Mouse (Mus musculus) CH12.LX (cell line): ENCODE data around the gene Frat2. TPM values are rescaled to one million over a fixed set of nuclear protein-coding genes. Genes with fewer than 3 reads are reported as not detected.

ENCODE experiments used
- DNase-seq: peaks from one replicate; pipeline ENCODE4 v3.0.0-alpha.2; 2013; ENCODE audit errors: extremely low read depth
- H3K27ac ChIP-seq: 2 replicates; pipeline ENCODE4 v1.5.1; 2012; ENCODE audit warnings: low read depth, mild to moderate bottlenecking, control low read depth, moderate library complexity; ENCODE audit not compliant: insufficient read depth
- H3K27me3 ChIP-seq: replicated peaks from 2 replicates; pipeline ENCODE3; 2012; ENCODE audit warnings: inconsistent platforms
- H3K36me3 ChIP-seq, 2 experiments: replicated peaks in 1 of 2; 2 replicates each; pipeline versions ENCODE3 to v1.6.1; 2012; ENCODE audit warnings: inconsistent platforms in 1 of 2, low read length in 1 of 2, mild to moderate bottlenecking in 1 of 2, mixed read lengths in 1 of 2, moderate library complexity in 1 of 2; ENCODE audit not compliant: control insufficient read depth in 1 of 2, insufficient read depth in 1 of 2
- H3K4me1 ChIP-seq, 2 experiments: 2 replicates each; pipeline ENCODE4 v1.6.1; 2012; ENCODE audit warnings: inconsistent platforms in 1 of 2, moderate library complexity in 1 of 2; ENCODE audit not compliant: insufficient read depth in 2 of 2, control insufficient read depth in 1 of 2
- H3K4me2 ChIP-seq: 2 replicates; pipeline ENCODE4 v1.6.1; 2012; ENCODE audit warnings: low read depth, mild to moderate bottlenecking, control low read depth; ENCODE audit not compliant: poor library complexity, insufficient read depth, severe bottlenecking
- H3K4me3 ChIP-seq, 3 experiments: fragments of 150-350 bp in 1 of 3; sonication (generic) in 1 of 3; replicated peaks in 1 of 3; 2 replicates each; pipeline versions ENCODE3 to v1.5.1; 2011 to 2012; ENCODE audit warnings: low read depth in 2 of 3, low read length in 2 of 3, mild to moderate bottlenecking in 2 of 3, moderate library complexity in 2 of 3, control low read depth in 1 of 3, improper control_type of control experiment in 1 of 3, inconsistent platforms in 1 of 3, mixed read lengths in 1 of 3; ENCODE audit not compliant: poor library complexity in 1 of 3
- H3K79me2 ChIP-seq: replicated peaks from 2 replicates; pipeline ENCODE4 v1.6.1; 2012; ENCODE audit warnings: mild to moderate bottlenecking, moderate library complexity; ENCODE audit not compliant: control insufficient read depth, poor library complexity, insufficient read depth, severe bottlenecking; ENCODE audit errors: extremely low read depth
- H3K9ac ChIP-seq: 2 replicates; pipeline ENCODE4 v1.6.1; 2012; ENCODE audit warnings: low read depth, mild to moderate bottlenecking, control low read depth, moderate library complexity; ENCODE audit not compliant: insufficient read depth
- H3K9me3 ChIP-seq: replicated peaks from 2 replicates; pipeline ENCODE3; 2012; ENCODE audit warnings: low read length, inconsistent platforms, mixed read lengths
- BHLHE40 ChIP-seq: IDR thresholded peaks from 2 replicates; pipeline ENCODE4 v1.6.1; 2011; ENCODE audit warnings: mild to moderate bottlenecking, low read depth, low read length, improper control_type of control experiment
- E2F4 ChIP-seq: IDR thresholded peaks from 2 replicates; pipeline ENCODE4 v1.6.1; 2011; ENCODE audit warnings: low read depth, low read length, improper control_type of control experiment; ENCODE audit not compliant: insufficient replicate concordance
- JUN ChIP-seq: IDR thresholded peaks from 2 replicates; pipeline ENCODE4 v1.6.1; 2011; ENCODE audit warnings: low read depth, mild to moderate bottlenecking, low read length, improper control_type of control experiment, moderate library complexity; ENCODE audit not compliant: insufficient read depth
- MAZ ChIP-seq: IDR thresholded peaks from 2 replicates; pipeline ENCODE4 v1.6.1; 2012; ENCODE audit warnings: low read depth, mild to moderate bottlenecking, inconsistent platforms, low read length, improper control_type of control experiment, moderate library complexity
- NRF1 ChIP-seq: IDR thresholded peaks from 2 replicates; pipeline ENCODE4 v1.6.1; 2014; ENCODE audit warnings: low read depth, mild to moderate bottlenecking, inconsistent platforms, low read length, improper control_type of control experiment, moderate library complexity
- RCOR1 ChIP-seq: conservative IDR thresholded peaks from 2 replicates; pipeline ENCODE4 v1.6.1; 2012; ENCODE audit warnings: low read depth, mild to moderate bottlenecking, inconsistent platforms, low read length, improper control_type of control experiment
- ZNF384 ChIP-seq: IDR thresholded peaks from 2 replicates; pipeline ENCODE4 v1.6.1; 2012; ENCODE audit warnings: low read depth, low read length, improper control_type of control experiment, inconsistent platforms
- dilution Hi-C: fragments of 300-500 bp; cut with MboI; formaldehyde crosslinking; loops from 2 replicates; pipeline ENCODE4 v1.14.3; 2020; ENCODE audit warnings: low sequenced_read_pairs; ENCODE audit not compliant: extremely low pct_unique_long_range_greater_than_20kb, extremely low pct_ligation_motif_present
- in situ Hi-C: fragments of 300-500 bp; cut with MboI; formaldehyde crosslinking; loops from 3 replicates; pipeline ENCODE4 v1.14.3; 2019; ENCODE audit warnings: low sequenced_read_pairs, low pct_ligation_motif_present, low pct_unique_long_range_greater_than_20kb, mixed read lengths
- polyA plus RNA-seq: library from polyadenylated mRNA; unstranded; fragments of >175 nt; gene quantifications from 2 replicates; pipeline ENCODE4 v1.2.1, GENCODE M21; 2012; ENCODE audit warnings: low read depth; ENCODE audit not compliant: insufficient read length
- total RNA-seq, 2 experiments: library from RNA; depleted of rRNA; stranded (reverse); fragments of 300-350 nt in 1 of 2; fragments of >200 nt in 1 of 2; gene quantifications; 2 replicates each; pipeline ENCODE4 v1.2.3; 2012 to 2014

Gene Frat2
- total and polyA plus RNA-seq, 3 experiments = 0.55 to 1.3 (median 1.0) TPM

GRCm38 (mm10) chr19:41835407-41835806 lies 12.5 kb downstream of the Frat2 start:
- Histone ChIP-seq H3K4me1 (peaks cover 3 to 4% of the 10 kb centered on the region in 2 experiments; a peak in 2 of 4 replicates), H3K27ac (no peak overlapping the region), H3K36me3 (no peaks in the 10 kb centered on the region), H3K27me3 (peaks cover 74% of the 10 kb centered on the region), H3K4me2 (no peak overlapping the region), H3K9me3 (peaks cover 5% of the 10 kb centered on the region), H3K79me2 (no peaks in the 10 kb centered on the region), H3K9ac (no peak overlapping the region), H3K4me3 (no peak overlapping the region)
- dilution Hi-C loops = no loop called here
- no peak for DNase-seq
- in situ Hi-C loops = no loop called here
- no peak for TF ChIP-seq JUN
- no peak for TF ChIP-seq BHLHE40
- TF ChIP-seq RCOR1 = no peak
- TF ChIP-seq ZNF384 = no peak

GRCm38 (mm10) chr19:41832501-41833201 lies 15.3 kb downstream of the Frat2 start:
- H3K27me3 ChIP-seq = peaks cover 69% of the 10 kb centered on the region
- H3K9ac ChIP-seq = no peak overlapping the region
- in situ Hi-C loops = no loop called here
- no peaks in the 10 kb centered on the region for H3K79me2 ChIP-seq
- TF ChIP-seq MAZ (no peak), NRF1 (no peak)
- TF ChIP-seq, all 38 proteins: peak for 0
- Histone ChIP-seq H3K4me1 (peaks cover 3 to 8% of the 10 kb centered on the region in 2 experiments; a peak in 2 of 4 replicates), H3K27ac (no peak overlapping the region), H3K36me3 (no peaks in the 10 kb centered on the region), H3K4me2 (no peak overlapping the region), H3K4me3 (no peak overlapping the region), H3K9me3 (peaks cover 8% of the 10 kb centered on the region)
- dilution Hi-C loops = no loop called here
- DNase-seq = no peak

- H3K9ac ChIP-seq = no peak overlapping the region
- no peak overlapping the region for H3K4me3 ChIP-seq
- no peak overlapping the region for H3K27ac ChIP-seq
- TF ChIP-seq E2F4 = no peak
- no peaks in the 10 kb centered on the region for H3K79me2 ChIP-seq
- H3K4me1 ChIP-seq = peaks cover 3 to 8% of the 10 kb centered on the region in 2 experiments; a peak in 2 of 4 replicates
- dilution Hi-C loops = no loop called here
- H3K4me2 ChIP-seq = no peak overlapping the region
- no peak for DNase-seq
- H3K9me3 ChIP-seq = peaks cover 8% of the 10 kb centered on the region
- no peaks in the 10 kb centered on the region for H3K36me3 ChIP-seq
- in situ Hi-C loops = no loop called here
- H3K27me3 ChIP-seq = peaks cover 61% of the 10 kb centered on the region
Measured at GRCm38 (mm10) chr19:41831718-41832391, 16.1 kb downstream of the Frat2 start.
